Mouse (Mus musculus) neural tube, embryonic 13.5 days (tissue): ENCODE results near the gene Lrrc8b. TPM values are rescaled to one million over a fixed set of nuclear protein-coding genes. Genes with fewer than 3 reads are reported as not detected.

Source experiments
- ATAC-seq: fragments of 200-750 bp; cut with Nextera tagmentation; 2 replicates; pipeline ENCODE4 v1.8.0; 2017; ENCODE audit warnings: low read depth, mild to moderate bottlenecking, moderate TSS enrichment, moderate library complexity
- H3K27ac ChIP-seq: fragments of 300-500 bp; sonication (generic); replicated peaks from 2 replicates; pipeline ENCODE4 v1.5.1; 2015; ENCODE audit warnings: moderate library complexity, mild to moderate bottlenecking, inconsistent platforms
- H3K27me3 ChIP-seq: fragments of 300-500 bp; sonication (generic); 2 replicates; pipeline ENCODE4 v1.6.1; 2015; ENCODE audit warnings: mild to moderate bottlenecking, inconsistent platforms
- H3K36me3 ChIP-seq: fragments of 300-500 bp; sonication (generic); 2 replicates; pipeline ENCODE4 v1.6.1; 2015; ENCODE audit warnings: mild to moderate bottlenecking, inconsistent platforms
- H3K4me1 ChIP-seq: fragments of 300-500 bp; sonication (generic); replicated peaks from 2 replicates; pipeline ENCODE4 v1.6.1; 2015; ENCODE audit warnings: inconsistent platforms
- H3K4me2 ChIP-seq: fragments of 300-500 bp; sonication (generic); 2 replicates; pipeline ENCODE4 v1.6.1; 2015; ENCODE audit warnings: inconsistent platforms, mild to moderate bottlenecking, moderate library complexity
- H3K4me3 ChIP-seq: fragments of 300-500 bp; sonication (generic); 2 replicates; pipeline ENCODE4 v1.5.1; 2015; ENCODE audit warnings: mild to moderate bottlenecking, inconsistent platforms
- H3K9ac ChIP-seq: fragments of 300-500 bp; sonication (generic); 2 replicates; pipeline ENCODE4 v1.6.1; 2015; ENCODE audit warnings: moderate library complexity, mild to moderate bottlenecking, inconsistent platforms
- H3K9me3 ChIP-seq: fragments of 300-500 bp; sonication (generic); 2 replicates; pipeline ENCODE4 v1.6.1; 2016; ENCODE audit warnings: inconsistent platforms
- WGBS: fragments of 180-500 bp; shearing (Covaris S2); methylation state at CpG from one replicate; pipeline ENCODE4 v1.1.7; 2015; 5-methylcytosine and 5-hydroxymethylcytosine counted together
- polyA plus RNA-seq: library from polyadenylated mRNA; unstranded; fragments of >200 nt; fragmentation: Nextera tagmentation; extraction: Ambion mirVana; gene quantifications from 2 replicates; pipeline ENCODE4 v1.2.1, GENCODE M21; 2015

Gene Lrrc8b
- polyA plus RNA-seq, 1 experiment from 2014 or later, result 13.5 TPM

- ATAC-seq, result no peak
- no peak overlapping the region for H3K4me2 ChIP-seq
- 97% methylated on average over 4 of the region's 4 CpGs for whole genome bisulfite sequencing
These were observed 110.6 kb downstream of the Lrrc8b start for GRCm38 (mm10) chr5:105526107-105526645.

GRCm38 (mm10) chr5:105526766-105527165, 111.2 kb downstream of the Lrrc8b start:
- no peak overlapping the region for H3K9ac ChIP-seq
- no peaks in the 10 kb centered on the region for H3K27me3 ChIP-seq
- no peaks in the 10 kb centered on the region; the same call in 1 of the 2 replicates for H3K4me1 ChIP-seq
- H3K36me3 ChIP-seq, result 0 out of 2 replicates have a peak, but pooled peaks cover 10% of the 10 kb centered on the region
- no peak overlapping the region for H3K27ac ChIP-seq
- no peak overlapping the region for H3K4me2 ChIP-seq
- no peaks in the 10 kb centered on the region for H3K9me3 ChIP-seq
- 94% methylated on average over 9 of the region's 9 CpGs for WGBS
- H3K4me3 ChIP-seq, result no peak overlapping the region
- no peak for ATAC-seq

More at GRCm38 (mm10) chr5:105526107-105526645, 110.6 kb downstream of the Lrrc8b start:
- no peak overlapping the region for H3K4me3 ChIP-seq
- peaks cover under 1% of the 10 kb centered on the region; the same call in 1 of the 2 replicates for H3K4me1 ChIP-seq
- no peaks in the 10 kb centered on the region for H3K27me3 ChIP-seq
- H3K9ac ChIP-seq, result no peak overlapping the region
- no peaks in the 10 kb centered on the region for H3K9me3 ChIP-seq
- H3K27ac ChIP-seq, result no peak overlapping the region
- 0 out of 2 replicates have a peak, but pooled peaks cover 10% of the 10 kb centered on the region for H3K36me3 ChIP-seq

- 0 out of 2 replicates have a peak, but pooled peaks cover 10% of the 10 kb centered on the region for H3K36me3 ChIP-seq
- H3K9ac ChIP-seq, result no peak overlapping the region
- no peak overlapping the region for H3K4me3 ChIP-seq
- WGBS, result 91% methylated on average over 23 of the region's 23 CpGs
- ATAC-seq, result no peak
- H3K27ac ChIP-seq, result no peak overlapping the region
- H3K4me2 ChIP-seq, result no peak overlapping the region
- H3K4me1 ChIP-seq, result no peaks in the 10 kb centered on the region
- no peaks in the 10 kb centered on the region for H3K27me3 ChIP-seq
- H3K9me3 ChIP-seq, result no peaks in the 10 kb centered on the region
These were observed 112.1 kb downstream of the Lrrc8b start for GRCm38 (mm10) chr5:105527477-105528331.

- Histone ChIP-seq H3K36me3 (0 out of 2 replicates have a peak, but pooled peaks cover 10% of the 10 kb centered on the region), H3K27ac (no peak overlapping the region), H3K27me3 (no peaks in the 10 kb centered on the region), H3K4me2 (no peak overlapping the region), H3K4me1 (no peaks in the 10 kb centered on the region), H3K9ac (no peak overlapping the region), H3K9me3 (no peaks in the 10 kb centered on the region), H3K4me3 (no peak overlapping the region)
- no peak for ATAC-seq
- 81% methylated on average over 6 of the region's 6 CpGs for WGBS
These were observed 115.0 kb downstream of the Lrrc8b start for GRCm38 (mm10) chr5:105530576-105530975.

GRCm38 (mm10) chr5:105535186-105535585, 119.6 kb downstream of the Lrrc8b start:
- Histone ChIP-seq H3K4me2 (no peak overlapping the region), H3K4me1 (no peaks in the 10 kb centered on the region), H3K4me3 (no peak overlapping the region), H3K27ac (no peak overlapping the region), H3K9ac (no peak overlapping the region), H3K36me3 (peaks cover 12% of the 10 kb centered on the region; the same call in 1 of the 2 replicates), H3K27me3 (no peaks in the 10 kb centered on the region), H3K9me3 (no peaks in the 10 kb centered on the region)
- 94% methylated on average over 3 of the region's 3 CpGs for WGBS
- ATAC-seq, result no peak

- no peaks in the 10 kb centered on the region for H3K27me3 ChIP-seq
- H3K27ac ChIP-seq, result no peak overlapping the region
- no peaks in the 10 kb centered on the region for H3K4me1 ChIP-seq
- no peak for ATAC-seq
- no peak overlapping the region for H3K4me2 ChIP-seq
- no peak overlapping the region for H3K4me3 ChIP-seq
- no peak overlapping the region for H3K9ac ChIP-seq
- 87% methylated on average over 2 of the region's 2 CpGs for WGBS
- no peaks in the 10 kb centered on the region for H3K9me3 ChIP-seq
- H3K36me3 ChIP-seq, result peaks cover 12% of the 10 kb centered on the region; the same call in 1 of the 2 replicates
These were observed 120.6 kb downstream of the Lrrc8b start for GRCm38 (mm10) chr5:105536172-105536571.

GRCm38 (mm10) chr5:105537101-105537723, 121.6 kb downstream of the Lrrc8b start:
- Histone ChIP-seq H3K4me3 (no peak overlapping the region), H3K36me3 (peaks cover 12% of the 10 kb centered on the region; the same call in 1 of the 2 replicates), H3K9ac (no peak overlapping the region), H3K4me2 (no peak overlapping the region), H3K4me1 (no peaks in the 10 kb centered on the region), H3K27ac (no peak overlapping the region), H3K9me3 (no peaks in the 10 kb centered on the region), H3K27me3 (no peaks in the 10 kb centered on the region)
- ATAC-seq, result no peak
- 76% methylated on average over 11 of the region's 11 CpGs for WGBS

Other genes with a start within 250 kb of the Lrrc8b start
- 1.1 and 1.7 TPM in 2 replicates for gene Gbp10, start 176.2 kb upstream of the Lrrc8b start, polyA plus RNA-seq
- not detected in 2 replicates for gene Gm43302, start 122.1 kb upstream of the Lrrc8b start, polyA plus RNA-seq
- 4.6 and 5.0 TPM in 2 replicates for gene Gbp6, start 122.1 kb upstream of the Lrrc8b start, polyA plus RNA-seq
- 10.3 and 15.1 TPM in 2 replicates for gene Lrrc8c, start 103.6 kb downstream of the Lrrc8b start, polyA plus RNA-seq